Mouse (Mus musculus): ENCODE results near the gene Ahnak. TPM values are rescaled to one million over a fixed set of nuclear protein-coding genes. Genes with fewer than 3 reads are reported as not detected.

The Ahnak gene
- total and polyA plus RNA-seq, 3 experiments: 1.2 to 2.2 TPM; not detected in 1

DNA sequence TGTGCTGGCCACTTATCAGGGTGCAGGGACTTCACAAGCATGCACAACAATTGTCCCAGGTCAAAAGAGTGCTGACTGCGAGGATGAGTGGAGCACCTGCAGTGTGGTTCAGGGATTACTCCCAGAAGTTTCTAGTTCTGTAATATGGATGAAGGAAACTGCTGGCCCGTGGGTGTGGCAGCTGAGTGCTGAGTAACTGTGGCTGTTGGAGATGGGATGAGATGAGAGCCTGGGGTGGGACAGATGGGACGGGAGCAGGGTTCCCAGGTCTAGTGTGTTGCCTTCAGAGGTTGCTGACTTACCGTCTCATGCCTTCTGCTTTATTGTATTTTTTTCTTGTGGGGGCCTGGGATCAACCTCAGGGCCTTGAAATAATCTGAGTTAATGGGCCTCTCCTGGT is 69.9 kb downstream of the Ahnak start:
- H3K27me3 ChIP-seq (ENCODE audit: control insufficient read depth in 1 of 2, insufficient read depth in 2 of 2, low read length in 2 of 2): no peaks in the 10 kb centered on the region
- no peak overlapping the region for H3K4me3 ChIP-seq (ENCODE audit: control insufficient read depth in 1 of 2, insufficient read depth in 1 of 2, low read depth in 2 of 2, low read length in 2 of 2)
- no peak overlapping the region for H3K9ac ChIP-seq (ENCODE audit: control insufficient read depth, low read depth, low read length, poor library complexity, severe bottlenecking)
- no peaks in the 10 kb centered on the region for H3K9me3 ChIP-seq (replicated peaks; ENCODE audit: insufficient read depth, low read length)
- peaks cover 0 to 78% of the 10 kb centered on the region in 2 experiments; a peak in 2 of 4 replicates for H3K36me3 ChIP-seq (ENCODE audit: control insufficient read depth in 1 of 2, insufficient read depth in 2 of 2, low read length in 2 of 2)
- DNase-seq (ENCODE audit: low read depth, low spot score): no peak
- no peaks in the 10 kb centered on the region for H3K79me2 ChIP-seq (ENCODE audit: control insufficient read depth, insufficient read depth, low read length, poor library complexity)
- TF ChIP-seq MXI1 (IDR thresholded peaks at IDR 0.05; ENCODE audit: low read depth, low read length) (no peak), USF1 (IDR thresholded peaks at IDR 0.05; ENCODE audit: low read depth, low read length) (no peak), RCOR1 (IDR thresholded peaks at IDR 0.05; ENCODE audit: low read depth, low read length) (no peak), CHD1 (IDR thresholded peaks at IDR 0.05; ENCODE audit: low read depth, low read length) (no peak), POLR2AphosphoS2 (IDR thresholded peaks at IDR 0.05; ENCODE audit: low read length) (no peak), EP300 (IDR thresholded peaks at IDR 0.05; ENCODE audit: low read depth in 1 of 2, low read length in 2 of 2) (0 out of 4 replicates have a peak, but pooled peaks of 1 of the 2 experiments have one; percentile 12)
- peaks cover 38 to 71% of the 10 kb centered on the region in 2 experiments for H3K4me1 ChIP-seq (ENCODE audit: control insufficient read depth in 1 of 2, insufficient read depth in 2 of 2, low read length in 2 of 2)
- H3K27ac ChIP-seq (ENCODE audit: control insufficient read depth, low read depth, low read length): no peak overlapping the region

DNA sequence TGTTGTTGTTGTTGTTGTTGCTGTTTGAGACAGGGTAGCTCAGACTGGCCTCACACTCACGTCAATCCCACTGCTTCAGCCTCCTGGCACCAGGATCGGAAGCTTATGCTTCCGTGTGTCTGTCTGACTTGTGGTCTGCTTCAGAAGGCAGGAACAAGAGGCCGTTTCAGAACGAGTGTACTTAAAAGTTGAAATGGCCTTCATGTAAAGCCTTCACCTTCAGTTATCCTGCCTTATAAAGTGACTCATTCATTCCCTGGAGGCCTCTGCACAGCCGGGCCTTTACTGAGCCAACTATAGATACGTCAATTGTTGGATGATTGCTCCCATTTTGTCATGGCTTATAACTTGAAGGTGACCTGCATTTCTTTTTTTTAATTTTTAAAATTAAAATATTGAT is 70.3 kb downstream of the Ahnak start:
- Histone ChIP-seq H3K79me2 (ENCODE audit: control insufficient read depth, insufficient read depth, low read length, poor library complexity) (no peaks in the 10 kb centered on the region), H3K27me3 (ENCODE audit: control insufficient read depth in 1 of 2, insufficient read depth in 2 of 2, low read length in 2 of 2) (no peaks in the 10 kb centered on the region), H3K27ac (ENCODE audit: control insufficient read depth, low read depth, low read length) (no peak overlapping the region), H3K4me1 (ENCODE audit: control insufficient read depth in 1 of 2, insufficient read depth in 2 of 2, low read length in 2 of 2) (peaks cover 40 to 75% of the 10 kb centered on the region in 2 experiments), H3K4me3 (ENCODE audit: control insufficient read depth in 1 of 2, insufficient read depth in 1 of 2, low read depth in 2 of 2, low read length in 2 of 2) (no peak overlapping the region), H3K9ac (ENCODE audit: control insufficient read depth, low read depth, low read length, poor library complexity, severe bottlenecking) (no peak overlapping the region), H3K36me3 (ENCODE audit: control insufficient read depth in 1 of 2, insufficient read depth in 2 of 2, low read length in 2 of 2) (peaks cover 0 to 80% of the 10 kb centered on the region in 2 experiments; a peak in 2 of 4 replicates), H3K9me3 (replicated peaks; ENCODE audit: insufficient read depth, low read length) (no peaks in the 10 kb centered on the region)
- TF ChIP-seq POLR2AphosphoS5 (IDR thresholded peaks at IDR 0.05; ENCODE audit: borderline replicate concordance, low read depth, low read length): no peak
- no peak for TF ChIP-seq ZMIZ1 (IDR thresholded peaks at IDR 0.05; ENCODE audit: low read depth, low read length)
- TF ChIP-seq UBTF (IDR thresholded peaks at IDR 0.05; ENCODE audit: borderline replicate concordance, insufficient read depth, low read depth, low read length): no peak
- TF ChIP-seq MXI1 (IDR thresholded peaks at IDR 0.05; ENCODE audit: low read depth, low read length): no peak
- DNase-seq (ENCODE audit: low read depth, low spot score): no peak

DNA sequence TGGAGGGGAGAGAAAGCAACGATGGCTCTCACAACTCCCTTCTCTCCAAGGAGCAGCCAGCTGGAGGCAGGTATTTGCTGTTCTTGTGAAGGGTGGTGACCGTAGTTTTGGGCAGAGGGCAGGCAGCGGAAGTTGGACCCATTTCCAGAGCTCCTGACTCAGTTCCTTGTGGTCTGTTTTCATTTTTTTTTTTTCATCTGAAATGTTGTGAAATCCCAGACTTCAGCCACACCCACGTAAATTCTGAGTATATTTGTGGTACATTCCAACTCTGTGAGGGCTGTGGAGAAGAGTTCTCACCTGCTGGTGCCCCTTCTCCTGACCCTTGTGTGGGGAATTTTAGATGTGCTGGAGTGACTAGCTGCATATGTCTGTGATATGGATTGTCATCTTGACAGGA is 71.0 kb downstream of the Ahnak start:
- no peaks in the 10 kb centered on the region for H3K9me3 ChIP-seq (replicated peaks; ENCODE audit: insufficient read depth, low read length)
- peaks cover 42 to 80% of the 10 kb centered on the region in 2 experiments for H3K4me1 ChIP-seq (ENCODE audit: control insufficient read depth in 1 of 2, insufficient read depth in 2 of 2, low read length in 2 of 2)
- no peaks in the 10 kb centered on the region for H3K79me2 ChIP-seq (ENCODE audit: control insufficient read depth, insufficient read depth, low read length, poor library complexity)
- H3K4me3 ChIP-seq (ENCODE audit: control insufficient read depth in 1 of 2, insufficient read depth in 1 of 2, low read depth in 2 of 2, low read length in 2 of 2): no peak overlapping the region
- no peak for DNase-seq (ENCODE audit: low read depth, low spot score)
- H3K27me3 ChIP-seq (ENCODE audit: control insufficient read depth in 1 of 2, insufficient read depth in 2 of 2, low read length in 2 of 2): no peaks in the 10 kb centered on the region
- no peak overlapping the region for H3K27ac ChIP-seq (ENCODE audit: control insufficient read depth, low read depth, low read length)
- H3K9ac ChIP-seq (ENCODE audit: control insufficient read depth, low read depth, low read length, poor library complexity, severe bottlenecking): no peak overlapping the region
- no peak for TF ChIP-seq MYB (IDR thresholded peaks at IDR 0.05; ENCODE audit: low read depth, low read length)
- no peak for TF ChIP-seq USF2 (IDR thresholded peaks at IDR 0.05; ENCODE audit: borderline replicate concordance in 1 of 2, insufficient read depth in 1 of 2, low read depth in 1 of 2, low read length in 2 of 2)
- TF ChIP-seq CHD2 (IDR thresholded peaks at IDR 0.05; ENCODE audit: low read length): no peak
- TF ChIP-seq SMC3 (IDR thresholded peaks at IDR 0.05; ENCODE audit: low read depth, low read length): no peak
- TF ChIP-seq ZC3H11A (IDR thresholded peaks at IDR 0.05; ENCODE audit: low read depth, low read length): no peak
- TF ChIP-seq NELFE (IDR thresholded peaks at IDR 0.05; ENCODE audit: low read depth, low read length): no peak
- no peak for TF ChIP-seq POLR2AphosphoS2 (IDR thresholded peaks at IDR 0.05; ENCODE audit: low read length)
- TF ChIP-seq POLR2AphosphoS5 (IDR thresholded peaks at IDR 0.05; ENCODE audit: borderline replicate concordance, low read depth, low read length): no peak
- TF ChIP-seq KAT2A (conservative IDR thresholded peaks at IDR 0.05; ENCODE audit: low read depth, low read length): no peak
- no peak for TF ChIP-seq MYC (IDR thresholded peaks at IDR 0.05; ENCODE audit: low read depth, low read length)
- no peak for TF ChIP-seq MAFK (IDR thresholded peaks at IDR 0.05; ENCODE audit: borderline replicate concordance, low read depth, low read length)
- no peak for TF ChIP-seq MXI1 (IDR thresholded peaks at IDR 0.05; ENCODE audit: low read depth, low read length)
- H3K36me3 ChIP-seq (ENCODE audit: control insufficient read depth in 1 of 2, insufficient read depth in 2 of 2, low read length in 2 of 2): peaks cover 0 to 80% of the 10 kb centered on the region in 2 experiments; a peak in 2 of 4 replicates

All from MEL (cell line).